ENCODE assay signal across 9 mouse cellular contexts in genomic region chr16:93682156-93682688, GRCm38 (mm10). TPM values are rescaled to one million over a fixed set of nuclear protein-coding genes. Genes with fewer than 3 reads are reported as not detected.
A peak's percentile ranks its signal among the peaks of the same experiment; 100 is the strongest.
DNase-seq lines count a peak whose midpoint lies in the region; ATAC-seq and TF ChIP-seq lines count a peak whose summit lies in the region.
"Had no signal": no experiment of that assay in that cellular context is flagged by ENCODE, and none has a peak within 500 bp of the region (broad histone marks: within the 10 kb centered on the region; RNA-seq: fewer than 3 reads in every experiment).

No protein-coding gene starts in this region.

- no peak overlapping the region for H3K9ac ChIP-seq in liver, embryonic 13.5 days

- WGBS in spleen, adult 2 months, result 30% methylated on average over 13 of the region's 13 CpGs
- 21% methylated on average over 13 of the region's 13 CpGs for WGBS in liver, embryonic 13.5 days (ENCODE audit: insufficient replicate concordance)

- H3K9me3 ChIP-seq in liver, embryonic 13.5 days (replicated peaks), result peaks cover 4% of the 10 kb centered on the region; the same call in 1 of the 2 replicates

- no peak overlapping the region for H3K27ac ChIP-seq in spleen, adult 2 months (ENCODE audit: insufficient read depth, low read length)
- H3K27ac ChIP-seq in liver, embryonic 13.5 days, result no peak overlapping the region

- no peaks in the 10 kb centered on the region for H3K36me3 ChIP-seq in spleen, adult 2 months (ENCODE audit: control insufficient read depth, insufficient read depth, low read length)
- no peaks in the 10 kb centered on the region for H3K36me3 ChIP-seq in liver, embryonic 13.5 days

- no peak for ATAC-seq in liver, embryonic 13.5 days (ENCODE audit: low read depth)

- H3K4me3 ChIP-seq in spleen, adult 2 months (ENCODE audit: extremely low read depth, insufficient read depth, insufficient read length), result peak overlapping the region; percentile 50; the same call in 1 of the 2 replicates
- peak overlapping the region; percentile 48; the same call in 1 of the 2 replicates for H3K4me3 ChIP-seq in liver, embryonic 13.5 days (replicated peaks)

- peaks cover 8% of the 10 kb centered on the region for H3K4me1 ChIP-seq in spleen, adult 2 months (ENCODE audit: control insufficient read depth, insufficient read depth, insufficient read length)
- H3K4me1 ChIP-seq in liver, embryonic 13.5 days (replicated peaks), result peaks cover 16% of the 10 kb centered on the region

- no peak for TF ChIP-seq CTCF in spleen, adult 2 months (IDR thresholded peaks at IDR 0.05; ENCODE audit: extremely low read depth, insufficient read depth, insufficient read length, insufficient replicate concordance)

- TF ChIP-seq POLR2A in spleen, adult 2 months (IDR thresholded peaks at IDR 0.05; ENCODE audit: low read depth, low read length), result no peak

- peak; percentile 7 for DNase-seq in adrenal gland, postnatal 25 days
- no peak for DNase-seq in adrenal gland, adult (ENCODE audit: inconsistent age in 2 of 2, low spot score in 1 of 2)
- DNase-seq in spleen, adult 2 months (ENCODE audit: low read depth in 1 of 2, low spot score in 2 of 2), result no peak
- no peak for DNase-seq in spleen, postnatal 10 days (ENCODE audit: low spot score in 2 of 2)
- DNase-seq in liver, embryonic 13.5 days, result no peak
- DNase-seq in frontal cortex, postnatal 25 days (ENCODE audit: low spot score in 2 of 2), result no peak
- no peak for DNase-seq in c-Kit-positive CD71-positive TER-119-positive erythroid progenitor cells, embryonic 14.5 days (ENCODE audit: low spot score)
- DNase-seq in urinary bladder, adult 2 months (ENCODE audit: low spot score), result no peak

- H3K4me2 ChIP-seq in liver, embryonic 13.5 days, result peak overlapping the region; percentile 71

- H3K27me3 ChIP-seq in spleen, adult 2 months (ENCODE audit: control insufficient read depth, insufficient read depth, low read length), result peaks cover 11% of the 10 kb centered on the region
- peaks cover 72% of the 10 kb centered on the region for H3K27me3 ChIP-seq in liver, embryonic 13.5 days

RNA-seq across cellular contexts. Expression of gene Cbr3, which starts 0.8 kb away (rescaled TPM):
- 6.2 and 7.4 TPM in 2 replicates for total RNA-seq in adrenal gland, postnatal 25 days (2021)
- polyA plus RNA-seq in spleen, adult 2 months (2012; rRNA removed), result 6.7 and 7.2 TPM in 2 replicates
- 0.16 and 0.28 TPM in 2 replicates for polyA plus RNA-seq in liver, embryonic 13.5 days (2015; fragmentation: Nextera tagmentation; extraction: Ambion mirVana)
- polyA plus RNA-seq in urinary bladder, adult 2 months (2012; rRNA removed), result 18.0 and 21.7 TPM in 2 replicates

RNA-seq across cellular contexts. Expression of gene Dop1b, which starts 29.5 kb away (rescaled TPM):
- 19.9 and 21.3 TPM in 2 replicates for total RNA-seq in adrenal gland, postnatal 25 days (2021)
- 35.3 and 35.5 TPM in 2 replicates for polyA plus RNA-seq in spleen, adult 2 months (2012; rRNA removed)
- 8.7 and 10.3 TPM in 2 replicates for polyA plus RNA-seq in liver, embryonic 13.5 days (2015; fragmentation: Nextera tagmentation; extraction: Ambion mirVana)
- polyA plus RNA-seq in urinary bladder, adult 2 months (2012; rRNA removed), result 30.7 and 34.3 TPM in 2 replicates

RNA-seq across cellular contexts. Expression of gene Gm5678, which starts 54.3 kb away (rescaled TPM):
- 4.6 and 6.9 TPM in 2 replicates for total RNA-seq in adrenal gland, postnatal 25 days (2021)
- polyA plus RNA-seq in spleen, adult 2 months (2012; rRNA removed), result not detected in 2 replicates
- polyA plus RNA-seq in liver, embryonic 13.5 days (2015; fragmentation: Nextera tagmentation; extraction: Ambion mirVana), result not detected in 2 replicates
- polyA plus RNA-seq in urinary bladder, adult 2 months (2012; rRNA removed), result not detected in 2 replicates
- polyA plus RNA-seq: gonadal fat pad, adult 2 months had no signal
